Mouse (Mus musculus): Measurements from ENCODE around the gene Ercc1. TPM values are rescaled to one million over a fixed set of nuclear protein-coding genes. Genes with fewer than 3 reads are reported as not detected.
A peak's percentile ranks its signal among the peaks of the same experiment; 100 is the strongest.

The Ercc1 gene
- polyA plus RNA-seq, 1 experiment = not detected

- Histone ChIP-seq H3K27ac (ENCODE audit: insufficient read depth, low read depth, low read length) (no peak overlapping the region), H3K4me3 (ENCODE audit: insufficient read depth, low read depth, low read length) (no peak overlapping the region), H3K4me1 (ENCODE audit: control insufficient read depth, insufficient read depth, low read length) (peaks cover 7% of the 10 kb centered on the region)
- 75% methylated on average over 2 of the region's 2 CpGs for WGBS
- TF ChIP-seq CTCF (IDR thresholded peaks at IDR 0.05; ENCODE audit: insufficient read depth, low read depth, low read length) = no peak
- no peak for TF ChIP-seq POLR2A (IDR thresholded peaks at IDR 0.05; ENCODE audit: insufficient read depth, low read depth, low read length)
Observed at GRCm38 (mm10) chr7:19318201-19318600, 26.4 kb upstream of the Ercc1 start.

DNA sequence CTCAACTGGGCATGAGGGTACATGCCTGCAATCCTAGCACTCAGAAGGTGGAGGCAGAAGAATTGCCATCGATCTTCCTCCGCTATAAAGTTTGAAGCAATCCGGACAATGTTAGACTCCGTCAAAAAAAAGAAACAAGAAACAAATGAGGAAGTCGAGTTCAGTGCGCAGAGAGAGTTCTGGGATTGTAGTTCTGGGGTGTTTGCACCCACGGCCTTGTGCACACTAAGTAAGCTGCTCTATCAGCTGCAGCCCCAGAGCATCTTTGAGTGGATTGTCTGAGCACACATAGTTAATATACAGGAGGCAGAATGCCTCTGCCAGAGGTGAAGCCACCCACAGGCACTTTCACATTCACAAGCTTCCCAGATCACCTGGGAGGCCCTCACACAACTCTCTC lies 25.9 kb upstream of the Ercc1 start:
- Histone ChIP-seq H3K4me1 (ENCODE audit: control insufficient read depth, insufficient read depth, low read length) (peaks cover 7% of the 10 kb centered on the region), H3K27ac (ENCODE audit: insufficient read depth, low read depth, low read length) (no peak overlapping the region), H3K4me3 (ENCODE audit: insufficient read depth, low read depth, low read length) (no peak overlapping the region)
- no peak for TF ChIP-seq CTCF (IDR thresholded peaks at IDR 0.05; ENCODE audit: insufficient read depth, low read depth, low read length)
- no peak for TF ChIP-seq POLR2A (IDR thresholded peaks at IDR 0.05; ENCODE audit: insufficient read depth, low read depth, low read length)
- 79% methylated on average over 7 of the region's 7 CpGs for WGBS

DNA sequence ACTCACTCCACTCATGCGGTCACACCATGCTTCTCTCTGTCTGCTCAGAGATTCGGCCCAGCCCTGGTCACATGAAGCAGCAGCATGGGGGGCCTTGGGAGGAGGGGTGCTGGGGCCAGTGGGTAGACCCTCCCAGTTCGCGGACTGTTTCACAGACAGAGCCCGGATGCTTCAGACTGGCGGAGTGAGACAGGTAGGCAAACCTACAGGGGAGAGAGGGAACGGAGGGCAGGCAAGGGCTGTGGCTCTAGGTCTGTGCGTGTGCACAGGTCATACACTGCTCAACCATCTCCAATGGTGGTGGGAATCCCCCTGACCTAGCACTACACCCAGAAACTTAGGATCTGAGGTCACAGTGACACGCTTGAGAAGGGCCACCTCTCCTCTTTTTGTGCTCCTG lies 25.1 kb upstream of the Ercc1 start:
- Histone ChIP-seq H3K27ac (ENCODE audit: insufficient read depth, low read depth, low read length) (peak overlapping the region; percentile 92), H3K4me1 (ENCODE audit: control insufficient read depth, insufficient read depth, low read length) (peaks cover 7% of the 10 kb centered on the region), H3K4me3 (ENCODE audit: insufficient read depth, low read depth, low read length) (peak overlapping the region; percentile 81)

GRCm38 (mm10) chr7:19319906-19320305 lies 24.7 kb upstream of the Ercc1 start:
- 0% methylated on average over 41 of the region's 41 CpGs for WGBS
- H3K4me1 ChIP-seq (ENCODE audit: control insufficient read depth, insufficient read depth, low read length) = peaks cover 7% of the 10 kb centered on the region
- TF ChIP-seq CTCF (IDR thresholded peaks at IDR 0.05; ENCODE audit: insufficient read depth, low read depth, low read length) = peak; percentile 45; the same call in 1 of the 2 replicates
- peak; percentile 81 for TF ChIP-seq POLR2A (IDR thresholded peaks at IDR 0.05; ENCODE audit: insufficient read depth, low read depth, low read length)
- peak overlapping the region; percentile 81 for H3K4me3 ChIP-seq (ENCODE audit: insufficient read depth, low read depth, low read length)
- H3K27ac ChIP-seq (ENCODE audit: insufficient read depth, low read depth, low read length) = peak overlapping the region; percentile 92

More for the DNA sequence above, 25.1 kb upstream of the Ercc1 start:
- WGBS = 8% methylated on average over 9 of the region's 9 CpGs
- no peak for TF ChIP-seq CTCF (IDR thresholded peaks at IDR 0.05; ENCODE audit: insufficient read depth, low read depth, low read length)

- no peak overlapping the region for H3K27ac ChIP-seq (ENCODE audit: insufficient read depth, low read depth, low read length)
- TF ChIP-seq CTCF (IDR thresholded peaks at IDR 0.05; ENCODE audit: insufficient read depth, low read depth, low read length) (no peak), POLR2A (IDR thresholded peaks at IDR 0.05; ENCODE audit: insufficient read depth, low read depth, low read length) (no peak)
- H3K4me1 ChIP-seq (ENCODE audit: control insufficient read depth, insufficient read depth, low read length) = peaks cover 7% of the 10 kb centered on the region
- H3K4me3 ChIP-seq (ENCODE audit: insufficient read depth, low read depth, low read length) = peak overlapping the region; percentile 81
- 40% methylated on average over 7 of the region's 7 CpGs for WGBS
Observed at GRCm38 (mm10) chr7:19320637-19321036, 23.9 kb upstream of the Ercc1 start.

DNA sequence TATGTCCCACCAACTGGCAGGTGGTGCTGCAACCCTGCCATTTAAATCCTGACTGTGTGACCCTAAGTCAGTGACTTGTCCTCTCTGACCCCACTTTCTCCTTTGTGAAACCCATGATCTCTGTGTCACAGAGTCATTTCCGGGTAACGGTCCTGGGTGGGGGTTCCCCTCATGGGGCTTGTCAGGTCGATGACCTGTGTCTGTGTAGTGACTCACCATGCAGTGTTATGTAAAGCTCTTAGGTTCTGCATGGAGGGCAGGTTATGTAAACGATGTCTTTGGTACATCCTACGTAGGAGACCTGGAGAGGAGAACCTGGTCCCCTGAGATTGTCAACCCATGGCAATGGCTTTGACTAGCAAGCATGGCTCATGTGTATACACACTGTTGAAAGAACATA lies 23.1 kb upstream of the Ercc1 start:
- no peak overlapping the region for H3K4me3 ChIP-seq (ENCODE audit: insufficient read depth, low read depth, low read length)
- H3K27ac ChIP-seq (ENCODE audit: insufficient read depth, low read depth, low read length) = no peak overlapping the region
- WGBS = 62% methylated on average over 5 of the region's 5 CpGs
- peaks cover 10% of the 10 kb centered on the region for H3K4me1 ChIP-seq (ENCODE audit: control insufficient read depth, insufficient read depth, low read length)
- TF ChIP-seq POLR2A (IDR thresholded peaks at IDR 0.05; ENCODE audit: insufficient read depth, low read depth, low read length) (no peak), CTCF (IDR thresholded peaks at IDR 0.05; ENCODE audit: insufficient read depth, low read depth, low read length) (no peak)

DNA sequence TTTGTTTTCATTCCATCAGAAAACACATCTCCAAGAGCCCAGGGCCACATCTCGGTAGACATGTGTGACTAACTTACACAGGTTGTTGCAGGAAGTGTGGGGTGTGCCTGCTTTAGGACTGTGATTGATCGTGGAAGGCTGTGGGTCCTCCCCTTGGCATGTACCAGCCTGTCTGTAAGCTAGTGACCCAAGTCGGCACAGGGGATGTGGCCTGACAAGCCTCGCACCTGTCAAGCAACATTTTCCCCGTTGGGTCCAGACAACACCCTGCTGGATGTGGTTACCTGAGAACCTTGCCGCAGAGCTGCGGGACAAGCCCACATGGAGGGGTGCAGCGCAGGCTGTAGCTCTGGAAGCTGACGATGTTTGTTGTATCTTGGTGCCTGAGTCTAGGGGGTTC lies 22.1 kb upstream of the Ercc1 start:
- TF ChIP-seq CTCF (IDR thresholded peaks at IDR 0.05; ENCODE audit: insufficient read depth, low read depth, low read length) (no peak), POLR2A (IDR thresholded peaks at IDR 0.05; ENCODE audit: insufficient read depth, low read depth, low read length) (no peak)
- no peak overlapping the region for H3K27ac ChIP-seq (ENCODE audit: insufficient read depth, low read depth, low read length)
- peaks cover 15% of the 10 kb centered on the region for H3K4me1 ChIP-seq (ENCODE audit: control insufficient read depth, insufficient read depth, low read length)
- no peak overlapping the region for H3K4me3 ChIP-seq (ENCODE audit: insufficient read depth, low read depth, low read length)
- WGBS = 65% methylated on average over 9 of the region's 9 CpGs

- Histone ChIP-seq H3K4me1 (ENCODE audit: control insufficient read depth, insufficient read depth, low read length) (peaks cover 16% of the 10 kb centered on the region), H3K27ac (ENCODE audit: insufficient read depth, low read depth, low read length) (no peak overlapping the region), H3K4me3 (ENCODE audit: insufficient read depth, low read depth, low read length) (no peak overlapping the region)
- 87% methylated on average over 11 of the region's 11 CpGs for WGBS
- no peak for TF ChIP-seq CTCF (IDR thresholded peaks at IDR 0.05; ENCODE audit: insufficient read depth, low read depth, low read length)
- TF ChIP-seq POLR2A (IDR thresholded peaks at IDR 0.05; ENCODE audit: insufficient read depth, low read depth, low read length) = no peak
Observed at GRCm38 (mm10) chr7:19324221-19324620, 20.4 kb upstream of the Ercc1 start.

DNA sequence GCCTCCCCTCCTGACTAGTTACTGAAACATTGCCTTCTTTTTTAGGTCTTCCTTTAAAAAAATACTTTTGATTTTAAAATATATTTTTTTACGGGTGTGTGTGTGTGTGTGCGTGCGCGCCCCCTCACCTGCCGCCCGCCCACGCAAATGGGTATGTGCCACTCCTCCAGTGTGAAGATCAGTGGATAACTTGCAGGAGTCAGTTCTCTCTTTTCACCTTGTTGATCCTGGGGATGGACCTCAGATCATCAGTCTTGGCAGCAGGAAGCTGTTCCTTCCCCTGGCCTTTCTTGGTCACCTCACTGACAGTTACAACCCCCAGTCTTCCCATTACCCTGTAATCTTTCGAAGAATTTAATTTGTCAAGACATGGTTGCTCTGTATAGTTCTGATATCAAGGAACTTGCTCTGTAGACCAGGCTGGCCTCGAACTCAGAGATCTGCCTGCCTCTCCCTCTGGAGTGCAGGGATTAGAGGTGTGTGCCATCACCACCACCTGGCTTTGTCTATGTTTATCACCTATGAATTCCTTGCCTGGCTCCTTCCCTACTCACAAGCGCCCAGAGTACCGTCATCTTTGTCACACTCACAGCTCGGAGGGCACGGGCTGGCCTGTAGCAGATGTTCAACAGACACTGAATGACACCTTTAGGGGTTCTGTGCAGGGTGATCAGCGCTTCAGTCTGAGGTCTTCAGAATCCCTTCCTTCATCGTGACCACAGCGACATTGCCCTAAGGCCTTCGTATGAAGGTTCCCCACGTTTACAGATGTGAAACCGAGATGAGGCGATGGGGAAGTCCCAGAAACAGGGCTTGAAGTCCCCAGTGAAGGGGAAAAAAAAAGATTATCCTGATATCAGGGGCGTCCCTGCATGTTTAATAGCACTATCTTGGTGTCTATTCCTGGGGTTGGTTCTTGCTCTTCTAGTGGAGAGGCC lies 19.0 kb upstream of the Ercc1 start:
- Histone ChIP-seq H3K27ac (ENCODE audit: insufficient read depth, low read depth, low read length) (no peak overlapping the region), H3K4me1 (ENCODE audit: control insufficient read depth, insufficient read depth, low read length) (peaks cover 9% of the 10 kb centered on the region), H3K4me3 (ENCODE audit: insufficient read depth, low read depth, low read length) (no peak overlapping the region)
- TF ChIP-seq CTCF (IDR thresholded peaks at IDR 0.05; ENCODE audit: insufficient read depth, low read depth, low read length) (no peak), POLR2A (IDR thresholded peaks at IDR 0.05; ENCODE audit: insufficient read depth, low read depth, low read length) (no peak)
- 80% methylated on average over 21 of the region's 21 CpGs for WGBS

Data from olfactory bulb, adult 2 months (tissue).